Mouse (Mus musculus) embryonic fibroblast, embryonic 13.5 days (primary cell): Measurements from ENCODE around the gene Tmco4. TPM values are rescaled to one million over a fixed set of nuclear protein-coding genes. Genes with fewer than 3 reads are reported as not detected.

Source experiments
- H3K27ac ChIP-seq: 2 replicates; pipeline ENCODE4 v1.5.1; 2012; ENCODE audit warnings: low read length, control low read depth, inconsistent platforms; ENCODE audit not compliant: insufficient read depth
- H3K4me1 ChIP-seq: 2 replicates; pipeline ENCODE4 v1.6.1; 2011; ENCODE audit warnings: low read length; ENCODE audit not compliant: control insufficient read depth, insufficient read depth
- H3K4me3 ChIP-seq: 2 replicates; pipeline ENCODE4 v1.5.1; 2011; ENCODE audit warnings: mild to moderate bottlenecking, control low read depth, low read length; ENCODE audit not compliant: insufficient read depth
- CTCF ChIP-seq: IDR thresholded peaks from 2 replicates; pipeline ENCODE4 v1.5.1; 2011; ENCODE audit warnings: mild to moderate bottlenecking, control low read depth, low read length, moderate library complexity, borderline replicate concordance; ENCODE audit not compliant: insufficient read depth
- POLR2A ChIP-seq: IDR thresholded peaks from 2 replicates; pipeline ENCODE4 v1.6.1; 2011; ENCODE audit warnings: low read depth, mild to moderate bottlenecking, control low read depth, low read length, moderate library complexity
- polyA plus RNA-seq: library from polyadenylated mRNA; stranded (reverse); fragments of >200 nt; gene quantifications from 2 replicates; pipeline ENCODE4 v1.2.4, GENCODE M21; 2011; ENCODE audit warnings: low read depth; ENCODE audit not compliant: missing spikeins, insufficient read length

Tmco4 gene
- polyA plus RNA-seq, 1 experiment = 14.3 TPM

DNA sequence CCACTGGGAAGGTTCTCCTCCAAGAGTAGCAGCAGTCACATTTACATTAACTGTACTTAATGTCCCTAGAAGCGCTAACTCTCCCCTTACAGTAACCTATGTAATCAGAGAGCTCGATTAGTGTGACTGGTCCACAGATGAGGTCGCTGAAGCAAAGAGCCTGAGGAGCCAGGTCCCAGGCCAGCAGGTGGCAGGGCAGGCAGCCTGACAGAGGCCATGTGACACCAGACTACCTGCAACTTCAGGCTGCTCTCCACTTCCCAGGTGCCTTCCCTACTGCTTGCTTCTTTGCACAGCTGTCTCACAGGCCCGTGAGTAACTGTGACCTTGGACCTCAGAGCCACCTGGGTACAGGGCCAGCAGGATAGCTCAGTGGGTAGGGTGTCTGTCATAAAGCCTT is 61.9 kb downstream of the Tmco4 start:
- no peaks in the 10 kb centered on the region for H3K4me1 ChIP-seq
- TF ChIP-seq CTCF (no peak; the same call in 1 of the 2 replicates), POLR2A (no peak)
- no peak overlapping the region for H3K4me3 ChIP-seq
- H3K27ac ChIP-seq = no peak overlapping the region

DNA sequence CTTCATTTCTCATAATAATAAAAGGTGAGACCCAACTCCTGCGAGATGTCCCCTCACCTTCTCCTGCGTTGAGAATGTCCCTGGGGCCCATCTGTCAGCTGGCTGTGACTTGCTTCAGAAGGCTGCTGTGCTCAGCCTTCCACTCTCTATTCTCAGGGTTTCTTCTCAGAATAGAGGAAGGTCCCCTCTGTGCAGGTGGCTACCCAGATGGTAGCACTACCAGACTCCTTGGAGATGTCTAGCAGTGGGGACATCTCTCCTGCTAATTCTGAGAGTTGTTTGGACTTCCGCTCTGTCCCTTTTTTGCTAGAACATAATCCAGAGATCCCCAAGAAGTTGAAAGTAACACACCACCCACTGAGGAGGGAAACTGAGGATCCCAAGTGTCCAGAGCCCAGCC is 62.3 kb downstream of the Tmco4 start:
- TF ChIP-seq CTCF (no peak), POLR2A (no peak)
- no peaks in the 10 kb centered on the region for H3K4me1 ChIP-seq
- H3K4me3 ChIP-seq = no peak overlapping the region
- H3K27ac ChIP-seq = no peak overlapping the region

DNA sequence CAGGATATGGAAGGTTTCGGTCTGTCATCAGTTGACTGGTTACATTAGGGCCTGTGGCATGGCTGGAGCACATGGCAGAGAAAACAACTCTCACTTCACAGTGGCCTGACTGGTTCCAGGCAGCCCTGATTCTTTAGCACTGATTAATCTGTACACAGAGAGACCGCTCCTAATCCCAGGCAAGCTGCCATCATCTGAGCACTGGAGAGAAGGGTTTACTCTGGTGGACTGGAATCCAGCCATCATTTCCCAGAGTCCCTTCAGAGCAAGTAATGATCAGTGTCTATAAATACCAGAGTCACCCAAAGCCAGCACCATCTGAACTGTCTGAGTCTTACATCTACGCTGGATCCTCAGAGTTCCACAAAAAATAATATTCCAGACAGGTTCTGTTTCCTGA is 63.1 kb downstream of the Tmco4 start:
- TF ChIP-seq POLR2A (no peak), CTCF (no peak)
- Histone ChIP-seq H3K4me3 (no peak overlapping the region), H3K27ac (no peak overlapping the region), H3K4me1 (no peaks in the 10 kb centered on the region)

DNA sequence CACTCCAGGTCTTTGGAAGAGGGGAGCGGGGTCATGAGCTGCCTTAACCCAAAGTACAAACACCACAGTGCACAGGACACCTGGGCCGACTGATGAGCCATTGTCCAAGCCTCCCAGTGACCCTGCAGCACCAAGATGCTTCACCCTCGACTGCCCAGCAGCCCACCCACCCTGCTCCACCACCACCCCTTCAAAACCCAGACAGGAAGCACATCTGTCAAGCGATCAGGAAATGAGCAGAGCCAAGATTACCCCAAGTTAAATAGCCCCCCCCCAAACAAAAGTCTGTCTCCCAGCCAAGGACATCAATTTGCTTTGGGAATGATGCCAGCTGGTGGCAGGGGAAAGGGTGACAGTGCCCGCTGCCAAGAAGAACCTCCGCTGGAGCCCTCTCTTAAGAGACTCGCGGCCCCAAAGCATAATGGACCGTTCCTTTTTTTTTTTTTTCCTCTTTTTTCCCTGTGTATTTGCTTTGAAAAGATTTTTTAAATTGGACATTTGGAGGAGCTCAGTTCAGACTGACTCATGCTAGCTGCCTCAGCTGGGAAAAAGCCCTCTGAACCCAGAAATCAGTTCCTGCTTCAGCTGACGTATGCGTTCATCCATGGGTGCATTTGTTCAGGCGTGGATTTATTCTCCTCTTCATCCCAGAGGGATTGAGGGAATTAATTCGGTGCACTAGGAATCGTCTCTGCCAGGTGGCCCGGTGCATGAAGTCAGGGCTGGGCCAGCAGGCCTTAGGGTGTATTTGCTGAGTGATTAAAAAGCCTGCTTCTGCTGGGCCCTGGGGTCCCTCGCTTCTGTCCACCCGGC is 65.3 kb downstream of the Tmco4 start:
- Histone ChIP-seq H3K27ac (no peak overlapping the region), H3K4me3 (no peak overlapping the region), H3K4me1 (no peaks in the 10 kb centered on the region)
- TF ChIP-seq POLR2A (no peak), CTCF (no peak)

DNA sequence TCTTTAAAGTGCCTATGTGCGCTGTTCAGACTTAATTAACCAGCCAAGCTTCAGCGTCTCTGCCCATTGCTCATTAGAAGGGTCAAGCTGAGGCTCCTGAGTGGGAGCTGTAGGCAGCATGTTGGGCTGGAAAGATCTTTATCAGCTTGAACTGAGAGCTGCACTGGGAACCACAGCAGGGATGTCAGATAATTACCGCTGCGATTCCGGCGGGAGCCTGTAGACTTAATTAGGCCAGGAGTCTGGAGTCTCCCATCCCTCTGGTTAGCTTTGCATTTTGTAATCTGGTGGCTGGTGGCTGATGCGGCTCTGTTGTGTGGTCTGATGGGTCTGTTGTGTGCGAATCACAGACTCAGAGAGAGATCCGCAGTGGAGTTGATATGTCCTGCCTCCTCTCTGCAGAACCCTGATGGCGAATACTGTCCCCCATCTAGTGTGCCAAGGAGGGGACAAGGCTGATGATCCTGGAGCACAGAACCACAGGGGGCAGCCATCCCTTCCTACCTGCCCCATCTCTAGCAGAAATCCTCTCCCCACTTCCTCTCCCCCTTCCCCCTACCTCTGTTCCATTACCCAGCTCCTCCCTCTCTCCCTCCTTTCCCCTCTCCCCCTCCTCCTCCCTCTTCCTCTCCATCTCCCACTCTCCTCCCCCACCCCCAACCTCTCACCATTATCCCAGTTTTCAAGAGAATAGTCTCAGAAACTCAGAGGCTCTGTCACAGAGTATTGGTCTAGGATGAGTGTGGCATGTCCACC is 67.6 kb downstream of the Tmco4 start:
- H3K4me1 ChIP-seq = no peaks in the 10 kb centered on the region
- H3K27ac ChIP-seq = no peak overlapping the region
- TF ChIP-seq CTCF (no peak), POLR2A (no peak)
- H3K4me3 ChIP-seq = no peak overlapping the region

DNA sequence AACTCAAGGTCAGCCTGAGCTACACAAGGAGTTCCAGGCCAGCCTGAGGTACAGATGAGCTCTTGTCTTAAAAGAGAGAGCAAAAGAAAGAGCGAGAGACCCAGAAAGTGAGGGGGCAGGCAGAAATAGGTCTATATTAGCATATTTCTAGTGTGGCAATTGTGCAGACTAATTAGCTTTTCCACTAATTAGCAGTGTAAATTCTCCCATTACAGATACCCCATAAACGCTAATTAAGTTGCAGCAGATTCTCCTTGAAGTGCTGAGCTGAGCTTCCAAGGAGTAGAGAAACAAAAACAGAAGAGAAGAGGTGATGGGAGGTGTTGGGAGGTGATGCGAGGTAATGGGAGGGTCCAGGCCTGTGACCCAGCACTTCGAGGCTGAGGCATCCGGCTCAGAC is 69.9 kb downstream of the Tmco4 start:
- Histone ChIP-seq H3K4me1 (no peaks in the 10 kb centered on the region), H3K4me3 (no peak overlapping the region), H3K27ac (no peak overlapping the region)
- no peak for TF ChIP-seq POLR2A
- no peak for TF ChIP-seq CTCF

DNA sequence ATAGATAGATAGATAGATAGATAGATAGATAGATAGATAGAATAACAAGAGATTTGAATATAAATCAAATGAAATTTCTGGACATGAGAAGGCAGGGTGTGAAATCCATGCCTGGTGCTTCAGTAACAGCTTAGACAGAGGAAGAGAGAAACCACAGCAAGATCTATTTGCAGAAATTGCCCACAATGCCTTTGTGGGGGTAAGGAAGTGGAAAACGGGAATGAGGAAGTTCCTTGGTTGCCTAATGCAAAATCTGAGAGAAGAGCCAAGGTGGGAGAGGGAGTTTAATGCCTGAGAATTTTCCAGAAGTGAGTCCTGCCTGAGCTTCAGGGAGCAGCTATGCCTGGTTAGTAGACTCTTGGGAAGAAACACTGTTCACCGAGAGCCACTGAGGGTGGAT is 70.9 kb downstream of the Tmco4 start:
- no peaks in the 10 kb centered on the region for H3K4me1 ChIP-seq
- TF ChIP-seq POLR2A (no peak), CTCF (no peak)
- H3K27ac ChIP-seq = no peak overlapping the region
- no peak overlapping the region for H3K4me3 ChIP-seq

DNA sequence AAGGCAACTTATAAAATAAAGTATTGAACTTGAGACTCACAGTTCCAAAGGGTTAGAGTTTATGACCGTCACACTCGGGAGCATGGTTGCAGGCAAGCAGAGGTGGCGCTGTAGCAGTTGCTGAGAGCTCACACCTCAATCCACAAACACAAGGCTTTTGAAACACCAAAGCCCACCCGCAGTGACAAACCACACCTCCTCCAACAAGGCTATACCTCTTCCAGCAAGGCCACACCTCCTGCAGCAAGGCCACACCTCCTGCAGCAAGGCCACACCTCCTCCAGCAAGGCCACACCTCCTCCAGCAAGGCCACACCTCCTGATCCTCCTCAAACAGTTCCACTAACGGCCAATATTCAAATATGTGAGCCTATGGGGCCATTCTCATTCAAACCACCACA is 71.9 kb downstream of the Tmco4 start:
- H3K4me1 ChIP-seq = no peaks in the 10 kb centered on the region
- no peak overlapping the region for H3K27ac ChIP-seq
- no peak overlapping the region for H3K4me3 ChIP-seq
- TF ChIP-seq POLR2A = no peak
- TF ChIP-seq CTCF = no peak

DNA sequence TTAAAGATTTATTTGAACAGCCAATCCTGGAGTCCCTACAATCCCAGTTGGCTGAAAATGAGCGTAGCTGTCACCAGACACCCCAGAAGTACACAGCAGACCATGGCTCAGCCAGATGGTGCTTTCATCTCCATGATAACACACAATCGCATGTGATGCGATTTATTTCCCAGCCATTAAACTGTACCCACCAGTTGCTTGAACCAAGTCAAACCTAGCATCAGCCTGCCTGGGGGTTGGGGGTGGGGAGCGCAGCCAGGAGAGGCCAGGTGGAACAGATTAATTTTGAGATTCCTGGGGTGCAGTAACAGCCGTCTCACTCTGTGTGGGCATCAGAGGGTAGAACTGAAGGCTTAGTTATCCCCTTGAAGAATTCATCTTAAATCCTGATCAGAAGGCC is 73.7 kb downstream of the Tmco4 start:
- no peaks in the 10 kb centered on the region for H3K4me1 ChIP-seq
- no peak for TF ChIP-seq CTCF
- TF ChIP-seq POLR2A = no peak
- no peak overlapping the region for H3K27ac ChIP-seq
- H3K4me3 ChIP-seq = no peak overlapping the region

DNA sequence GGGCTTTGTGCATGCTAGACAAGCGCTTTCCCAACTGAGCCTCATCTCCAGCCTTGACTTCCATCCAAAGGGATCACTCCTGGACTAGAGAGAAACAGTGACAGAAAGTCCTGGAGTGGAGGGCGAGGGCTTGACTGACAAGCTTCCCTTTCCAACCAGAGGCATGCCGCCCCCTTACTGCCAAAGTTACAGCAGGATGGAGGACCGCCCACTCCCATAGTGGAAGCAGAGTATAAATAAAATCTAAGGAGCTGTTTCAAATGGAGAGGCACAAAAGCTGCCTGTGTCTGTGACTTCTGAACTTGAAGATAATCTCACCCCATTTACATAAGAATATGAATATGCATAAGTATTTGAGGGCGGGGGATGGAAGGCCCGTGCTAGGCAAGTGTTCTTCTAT is 75.8 kb downstream of the Tmco4 start:
- Histone ChIP-seq H3K4me1 (no peaks in the 10 kb centered on the region), H3K27ac (no peak overlapping the region), H3K4me3 (no peak overlapping the region)
- no peak for TF ChIP-seq POLR2A
- TF ChIP-seq CTCF = no peak
